Mouse (Mus musculus) ES-E14 (cell line): ENCODE measurements around the gene Gm14412. TPM values are rescaled to one million over a fixed set of nuclear protein-coding genes. Genes with fewer than 3 reads are reported as not detected.
"Not testable (repeated sequence)": the region's sequence is repeated elsewhere in the genome, so short reads cannot be mapped to it uniquely, and the experiment has no call there.

ENCODE experiments used
- DNase-seq: peaks from one replicate; pipeline ENCODE4 v3.0.0-alpha.2; 2013; ENCODE audit warnings: low read depth, low spot score
- H3K27ac ChIP-seq: 2 replicates; pipeline ENCODE4 v1.5.1; 2012; ENCODE audit warnings: low read depth, mild to moderate bottlenecking, low read length, moderate library complexity, mixed read lengths; ENCODE audit not compliant: poor library complexity, insufficient read depth, severe bottlenecking
- H3K36me3 ChIP-seq: 2 replicates; pipeline ENCODE4 v1.6.1; 2012; ENCODE audit warnings: mild to moderate bottlenecking, low read length, moderate library complexity, mixed read lengths; ENCODE audit not compliant: control insufficient read depth, poor library complexity, insufficient read depth, severe bottlenecking
- H3K4me1 ChIP-seq, 2 experiments: fragments of 150-350 bp in 1 of 2; sonication (generic) in 1 of 2; 2 replicates each; pipeline ENCODE4 v1.6.1; 2012; ENCODE audit warnings: low read length in 2 of 2, mild to moderate bottlenecking in 1 of 2, mixed read lengths in 1 of 2; ENCODE audit not compliant: control insufficient read depth in 2 of 2, insufficient read depth in 2 of 2, poor library complexity in 1 of 2
- H3K4me3 ChIP-seq, 2 experiments: fragments of 150-350 bp in 1 of 2; sonication (generic) in 1 of 2; 2 replicates each; pipeline ENCODE4 v1.5.1; 2012; ENCODE audit warnings: low read length in 2 of 2, low read depth in 1 of 2, mild to moderate bottlenecking in 1 of 2, mixed read lengths in 1 of 2; ENCODE audit not compliant: insufficient read depth in 1 of 2, poor library complexity in 1 of 2, severe bottlenecking in 1 of 2
- H3K9ac ChIP-seq: 2 replicates; pipeline ENCODE4 v1.6.1; 2012; ENCODE audit warnings: low read depth, mild to moderate bottlenecking, low read length, mixed read lengths; ENCODE audit not compliant: poor library complexity, insufficient read depth, severe bottlenecking
- H3K9me3 ChIP-seq: fragments of 150-350 bp; sonication (generic); 2 replicates; pipeline ENCODE4 v1.6.1; 2012; ENCODE audit warnings: low read depth, mild to moderate bottlenecking, low read length; ENCODE audit not compliant: control insufficient read depth, insufficient read depth
- CHD2 ChIP-seq: IDR thresholded peaks from 2 replicates; pipeline ENCODE4 v1.6.1; 2014; ENCODE audit warnings: mild to moderate bottlenecking, low read depth, low read length, inconsistent platforms
- HCFC1 ChIP-seq: IDR thresholded peaks from 2 replicates; pipeline ENCODE4 v1.6.1; 2012; ENCODE audit warnings: low read length, inconsistent platforms, borderline replicate concordance; ENCODE audit not compliant: insufficient read depth
- MAFK ChIP-seq: IDR thresholded peaks from 2 replicates; pipeline ENCODE4 v1.6.1; 2014; ENCODE audit warnings: mild to moderate bottlenecking, low read depth, low read length, inconsistent platforms; ENCODE audit not compliant: insufficient read depth
- ZC3H11A ChIP-seq: IDR thresholded peaks from 2 replicates; pipeline ENCODE4 v1.6.1; 2012; ENCODE audit warnings: low read depth, mild to moderate bottlenecking, inconsistent platforms, low read length, borderline replicate concordance
- ZNF384 ChIP-seq: IDR thresholded peaks from 2 replicates; pipeline ENCODE4 v1.6.1; 2012; ENCODE audit warnings: low read depth, low read length, inconsistent platforms
- in situ Hi-C, 2 experiments: fragments of 600-800 bp; cut with MboI; formaldehyde crosslinking; loops; one replicate each; pipeline ENCODE4 v1.15.1; 2025; ENCODE audit warnings: low sequenced_read_pairs in 2 of 2, inconsistent platforms in 1 of 2; ENCODE audit not compliant: unreplicated experiment in 2 of 2
- total RNA-seq: library from RNA; depleted of rRNA; stranded (reverse); fragments of 300-350 nt; gene quantifications from 2 replicates; pipeline ENCODE4 v1.2.3, GENCODE M21; 2012; rRNA removed

The Gm14412 gene
- total RNA-seq, result 45.0 and 58.9 TPM in 2 replicates

GRCm38 (mm10) chr2:177324257-177324733, at the start of gene Gm14412:
Gene Gm14412, minus strand, starts transcription at chr2:177324307.
- H3K4me3 ChIP-seq, result peak within 1 kb of the TSS in 1 of 2 experiments; percentile 50; a peak in 3 of 4 replicates
- DNase-seq, H3K4me1 ChIP-seq, H3K36me3 ChIP-seq, in situ Hi-C loops, H3K9ac ChIP-seq, H3K9me3 ChIP-seq: not testable (repeated sequence)
- H3K27ac ChIP-seq, result peak within 1 kb of the TSS; percentile 53; the same call in 1 of the 2 replicates

DNA sequence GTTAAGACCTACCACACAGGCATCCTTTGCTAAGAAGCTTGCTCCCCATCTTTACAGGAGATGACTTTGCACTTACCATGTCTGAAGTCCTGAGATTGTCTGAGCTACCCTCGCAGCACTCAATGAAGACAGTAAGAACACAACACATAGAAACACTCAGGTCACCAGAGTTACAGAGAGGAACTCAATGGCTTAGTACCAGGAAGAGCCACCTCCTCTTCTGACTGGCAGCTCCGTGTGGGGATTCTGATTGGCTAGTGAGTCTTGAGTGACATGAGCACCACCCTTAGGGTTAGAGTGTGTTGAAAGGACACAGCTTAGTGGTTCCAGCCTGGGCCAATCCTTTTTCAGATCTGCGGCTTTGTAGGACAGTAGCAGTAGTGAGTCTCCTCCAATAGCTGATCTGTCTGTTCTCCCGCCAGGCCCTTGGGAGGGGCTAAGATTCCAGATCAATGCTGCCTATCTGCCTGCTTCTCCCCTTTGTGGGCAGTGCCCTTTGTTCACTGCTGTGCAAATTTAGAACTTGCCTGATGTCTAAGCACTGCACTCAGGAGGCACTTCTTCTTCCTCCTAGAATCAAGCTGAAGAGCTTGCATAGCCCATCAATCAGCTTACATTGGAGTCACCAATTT, 5.7 kb upstream of the Gm14412 start:
- in situ Hi-C loops, result not testable (repeated sequence)
- peak overlapping the region; percentile 90 to 94 for H3K4me3 ChIP-seq
- H3K27ac ChIP-seq, result peak overlapping the region; percentile 29

DNA sequence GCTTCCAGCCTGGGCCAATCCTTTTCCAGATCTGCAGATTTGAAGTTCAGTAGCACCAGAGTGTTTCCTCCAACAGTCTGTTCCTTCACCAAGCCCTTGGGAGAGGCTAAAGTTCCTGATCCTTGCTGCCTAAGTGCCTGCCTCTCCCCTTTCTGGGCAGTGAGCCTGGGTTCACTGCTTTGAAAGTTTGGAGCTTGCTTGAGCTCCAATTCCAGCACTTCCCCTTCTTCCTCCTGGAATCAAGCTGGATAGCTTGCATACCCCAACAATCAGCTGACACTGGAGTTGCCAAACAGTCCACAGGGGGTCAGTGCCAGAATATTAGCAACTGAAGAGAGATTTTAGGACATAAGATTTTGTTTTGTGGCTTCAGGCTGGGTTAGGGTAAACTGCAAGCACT, 2.7 kb downstream of the Gm14412 start:
- H3K36me3 ChIP-seq, DNase-seq, H3K9me3 ChIP-seq, in situ Hi-C loops, H3K4me3 ChIP-seq, H3K9ac ChIP-seq: not testable (repeated sequence)
- peak overlapping the region; percentile 42; the same call in 1 of the 2 replicates for H3K27ac ChIP-seq
- peaks cover 10 to 12% of the 10 kb centered on the region in 2 experiments; a peak in 3 of 4 replicates for H3K4me1 ChIP-seq

More for the DNA sequence above, 5.7 kb upstream of the Gm14412 start:
- H3K9me3 ChIP-seq, H3K4me1 ChIP-seq, H3K36me3 ChIP-seq: not testable (repeated sequence)
- peak; percentile 72 for DNase-seq
- peak overlapping the region; percentile 91 for H3K9ac ChIP-seq
- peak; percentile 78; the same call in 1 of the 2 replicates for TF ChIP-seq CHD2

DNA sequence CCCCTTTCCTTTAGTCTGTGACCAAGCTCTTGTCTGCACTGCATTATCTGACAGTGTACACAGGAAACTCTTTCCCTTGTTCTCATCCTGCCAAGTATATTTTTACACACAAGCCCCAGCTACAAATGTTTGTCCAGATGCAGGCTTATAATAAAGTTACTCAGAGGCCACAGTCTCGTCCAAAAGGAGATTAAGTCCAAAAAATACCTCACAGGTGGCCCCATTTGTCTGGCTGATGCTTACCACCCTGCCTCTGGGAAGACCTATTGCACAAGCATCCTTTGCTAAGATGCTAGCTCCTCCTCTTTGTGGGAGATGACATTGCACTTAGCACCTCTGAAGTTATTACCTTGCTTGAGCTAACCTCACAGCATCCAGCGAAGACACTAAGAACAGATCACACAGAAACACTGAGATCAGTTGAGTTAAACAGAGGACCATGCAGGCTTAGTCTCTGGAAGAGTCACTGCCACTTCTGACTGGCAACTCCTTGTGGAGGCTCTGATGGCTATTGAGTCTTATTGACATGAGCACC, 3.3 kb downstream of the Gm14412 start:
- peak overlapping the region; percentile 42; the same call in 1 of the 2 replicates for H3K27ac ChIP-seq
- DNase-seq, H3K9me3 ChIP-seq, H3K4me3 ChIP-seq, H3K9ac ChIP-seq, H3K36me3 ChIP-seq, in situ Hi-C loops: not testable (repeated sequence)
- H3K4me1 ChIP-seq, result peaks cover 10 to 12% of the 10 kb centered on the region in 2 experiments; a peak in 3 of 4 replicates

GRCm38 (mm10) chr2:177318996-177319395, 5.1 kb downstream of the Gm14412 start:
- Histone ChIP-seq H3K27ac (peak overlapping the region; percentile 49), H3K9me3 (peaks cover 3% of the 10 kb centered on the region), H3K4me1 (peaks cover 10 to 12% of the 10 kb centered on the region in 2 experiments; a peak in 3 of 4 replicates), H3K36me3 (no peaks in the 10 kb centered on the region; the same call in 1 of the 2 replicates), H3K9ac (no peak overlapping the region), H3K4me3 (no peak overlapping the region)
- in situ Hi-C loops, result no loop called here
- no peak for TF ChIP-seq MAFK
- no peak for TF ChIP-seq ZNF384
- no peak for TF ChIP-seq ZC3H11A
- no peak for TF ChIP-seq CHD2
- TF ChIP-seq HCFC1, result no peak
- no peak for DNase-seq

DNA sequence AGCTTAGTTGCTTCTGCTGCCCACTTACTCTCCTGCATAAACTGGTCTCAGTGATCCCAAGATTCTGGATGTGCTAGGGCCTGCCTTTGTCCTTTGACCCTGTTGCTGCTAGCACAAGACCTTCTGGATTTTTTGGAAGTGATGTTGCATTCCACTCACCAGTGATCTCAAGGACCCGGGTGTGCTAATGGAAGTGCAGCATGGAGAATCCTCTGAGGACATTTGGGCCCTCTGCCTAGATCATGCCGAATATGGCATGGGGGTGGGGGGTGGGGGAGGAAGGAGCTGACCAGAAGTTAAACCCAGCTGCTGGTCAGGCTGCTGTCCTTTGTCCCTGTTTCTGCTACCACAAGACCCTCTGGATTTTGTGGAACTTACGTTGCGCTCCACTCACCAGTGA, 14.5 kb downstream of the Gm14412 start:
- H3K9me3 ChIP-seq, H3K27ac ChIP-seq, in situ Hi-C loops, H3K4me3 ChIP-seq, DNase-seq, H3K36me3 ChIP-seq, H3K9ac ChIP-seq, H3K4me1 ChIP-seq: not testable (repeated sequence)

- H3K4me1 ChIP-seq, H3K27ac ChIP-seq, in situ Hi-C loops, H3K36me3 ChIP-seq, H3K9ac ChIP-seq, H3K9me3 ChIP-seq, DNase-seq, H3K4me3 ChIP-seq: not testable (repeated sequence)
Measured at GRCm38 (mm10) chr2:177304980-177305379, 19.1 kb downstream of the Gm14412 start.
